Mouse (Mus musculus): ENCODE data around the gene Apoc1. TPM values are rescaled to one million over a fixed set of nuclear protein-coding genes. Genes with fewer than 3 reads are reported as not detected.

Gene Apoc1
- polyA plus RNA-seq, 1 experiment = 6.6 TPM

DNA sequence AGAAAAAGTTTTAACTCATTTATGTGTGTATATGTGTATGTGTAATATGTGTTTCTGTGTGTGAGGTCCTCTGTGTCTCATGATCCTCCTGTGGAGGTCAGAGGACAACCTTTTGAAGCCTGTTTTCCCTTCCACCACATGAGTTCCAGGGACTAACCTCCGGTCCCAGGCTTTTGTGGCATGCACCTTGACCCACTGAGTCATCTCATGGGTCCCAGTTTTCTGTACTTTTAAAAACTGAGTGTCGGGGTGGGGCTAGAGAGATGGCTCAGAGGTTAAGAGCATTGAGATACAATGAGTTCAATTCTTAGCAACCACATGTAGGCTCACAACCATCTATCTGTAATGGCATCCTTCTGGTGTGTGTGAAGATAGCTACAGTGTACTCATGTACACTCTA is 11.8 kb downstream of the Apoc1 start:
- TF ChIP-seq POLR2A (IDR thresholded peaks at IDR 0.05; ENCODE audit: borderline replicate concordance, insufficient read depth, low read length) (no peak), CTCF (IDR thresholded peaks at IDR 0.05; ENCODE audit: borderline replicate concordance, insufficient read depth, low read depth, low read length) (no peak)
- DNase-seq = no peak
- Histone ChIP-seq H3K4me3 (replicated peaks; ENCODE audit: insufficient read depth, low read depth, low read length) (no peak overlapping the region), H3K27ac (ENCODE audit: insufficient read depth, low read length) (no peak overlapping the region), H3K27me3 (ENCODE audit: control insufficient read depth, insufficient read depth, low read length) (no peaks in the 10 kb centered on the region), H3K4me1 (ENCODE audit: control insufficient read depth, insufficient read depth, low read length) (no peaks in the 10 kb centered on the region)
- 82% methylated on average over 2 of the region's 2 CpGs for WGBS

GRCm38 (mm10) chr7:19678901-19679300 is 13.6 kb downstream of the Apoc1 start:
- DNase-seq = no peak
- Histone ChIP-seq H3K27ac (ENCODE audit: insufficient read depth, low read length) (no peak overlapping the region), H3K27me3 (ENCODE audit: control insufficient read depth, insufficient read depth, low read length) (no peaks in the 10 kb centered on the region), H3K4me3 (replicated peaks; ENCODE audit: insufficient read depth, low read depth, low read length) (no peak overlapping the region), H3K4me1 (ENCODE audit: control insufficient read depth, insufficient read depth, low read length) (no peaks in the 10 kb centered on the region)
- 82% methylated on average over 3 of the region's 3 CpGs for WGBS
- TF ChIP-seq CTCF (IDR thresholded peaks at IDR 0.05; ENCODE audit: borderline replicate concordance, insufficient read depth, low read depth, low read length) (no peak), POLR2A (IDR thresholded peaks at IDR 0.05; ENCODE audit: borderline replicate concordance, insufficient read depth, low read length) (no peak)

GRCm38 (mm10) chr7:19677872-19678271 is 14.6 kb downstream of the Apoc1 start, which contains the start of gene Apoc2:
Gene Apoc2, minus strand, starts transcription at chr7:19677941.
- no peaks in the 10 kb centered on the region for H3K27me3 ChIP-seq (ENCODE audit: control insufficient read depth, insufficient read depth, low read length)
- H3K4me3 ChIP-seq (replicated peaks; ENCODE audit: insufficient read depth, low read depth, low read length) = no peak within 1 kb of the TSS
- TF ChIP-seq CTCF (IDR thresholded peaks at IDR 0.05; ENCODE audit: borderline replicate concordance, insufficient read depth, low read depth, low read length) (no peak), POLR2A (IDR thresholded peaks at IDR 0.05; ENCODE audit: borderline replicate concordance, insufficient read depth, low read length) (no peak)
- 77% methylated on average over 8 of the region's 8 CpGs for WGBS
- no peak within 1 kb of the TSS for H3K27ac ChIP-seq (ENCODE audit: insufficient read depth, low read length)
- H3K4me1 ChIP-seq (ENCODE audit: control insufficient read depth, insufficient read depth, low read length) = no peaks in the 10 kb centered on the region; the same call in 1 of the 2 replicates
- no peak for DNase-seq

DNA sequence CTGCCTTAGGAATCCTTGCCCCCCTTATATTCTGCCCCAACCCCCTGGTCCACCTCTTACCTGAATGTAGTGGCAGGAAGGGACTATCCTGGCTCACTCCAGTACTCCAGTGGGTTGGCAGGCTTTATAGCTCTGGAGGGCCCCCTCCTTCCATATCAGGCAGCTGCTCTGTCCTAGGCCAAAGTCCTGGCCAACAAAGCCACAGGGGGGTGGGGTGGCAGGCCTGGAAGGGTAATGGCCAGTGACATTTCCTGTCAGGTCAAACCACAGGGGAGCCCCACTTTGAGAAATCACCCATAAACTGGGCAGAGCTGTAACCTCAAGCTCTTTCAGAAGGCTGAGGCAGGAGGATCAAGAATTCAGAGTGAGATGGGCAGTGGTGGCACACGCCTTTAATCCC is 15.8 kb downstream of the Apoc1 start:
- TF ChIP-seq CTCF (IDR thresholded peaks at IDR 0.05; ENCODE audit: borderline replicate concordance, insufficient read depth, low read depth, low read length) (no peak), POLR2A (IDR thresholded peaks at IDR 0.05; ENCODE audit: borderline replicate concordance, insufficient read depth, low read length) (no peak)

DNA sequence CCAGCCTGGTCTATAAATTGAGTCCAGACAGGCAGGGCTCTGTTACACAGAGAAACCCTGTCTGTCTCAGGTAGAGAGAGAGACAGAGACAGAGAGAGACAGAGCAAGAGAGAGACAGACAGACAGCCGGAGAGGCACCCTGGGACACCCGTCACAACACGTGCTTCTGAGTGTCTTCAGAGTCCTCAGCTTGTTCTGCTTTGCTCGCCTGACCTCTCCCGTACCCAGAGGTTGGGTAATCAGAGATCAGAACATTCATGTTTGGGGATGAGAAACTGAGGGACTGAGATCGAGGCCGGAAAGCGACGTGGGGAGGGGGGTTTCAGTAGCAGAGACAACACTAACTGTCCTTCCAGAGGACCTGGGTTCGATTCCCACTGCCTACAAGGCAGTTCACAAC is 16.6 kb downstream of the Apoc1 start:
- no peak for DNase-seq
- no peaks in the 10 kb centered on the region; the same call in 1 of the 2 replicates for H3K4me1 ChIP-seq (ENCODE audit: control insufficient read depth, insufficient read depth, low read length)
- H3K27me3 ChIP-seq (ENCODE audit: control insufficient read depth, insufficient read depth, low read length) = no peaks in the 10 kb centered on the region
- no peak overlapping the region for H3K27ac ChIP-seq (ENCODE audit: insufficient read depth, low read length)
- WGBS = 80% methylated on average over 10 of the region's 10 CpGs
- TF ChIP-seq POLR2A (IDR thresholded peaks at IDR 0.05; ENCODE audit: borderline replicate concordance, insufficient read depth, low read length) = no peak
- no peak for TF ChIP-seq CTCF (IDR thresholded peaks at IDR 0.05; ENCODE audit: borderline replicate concordance, insufficient read depth, low read depth, low read length)
- H3K4me3 ChIP-seq (replicated peaks; ENCODE audit: insufficient read depth, low read depth, low read length) = no peak overlapping the region

More for the DNA sequence above, 15.8 kb downstream of the Apoc1 start:
- Histone ChIP-seq H3K4me3 (replicated peaks; ENCODE audit: insufficient read depth, low read depth, low read length) (no peak overlapping the region), H3K27ac (ENCODE audit: insufficient read depth, low read length) (no peak overlapping the region), H3K27me3 (ENCODE audit: control insufficient read depth, insufficient read depth, low read length) (no peaks in the 10 kb centered on the region), H3K4me1 (ENCODE audit: control insufficient read depth, insufficient read depth, low read length) (no peaks in the 10 kb centered on the region; the same call in 1 of the 2 replicates)
- no peak for DNase-seq
- 69% methylated on average over 1 of the region's 1 CpGs for WGBS

DNA sequence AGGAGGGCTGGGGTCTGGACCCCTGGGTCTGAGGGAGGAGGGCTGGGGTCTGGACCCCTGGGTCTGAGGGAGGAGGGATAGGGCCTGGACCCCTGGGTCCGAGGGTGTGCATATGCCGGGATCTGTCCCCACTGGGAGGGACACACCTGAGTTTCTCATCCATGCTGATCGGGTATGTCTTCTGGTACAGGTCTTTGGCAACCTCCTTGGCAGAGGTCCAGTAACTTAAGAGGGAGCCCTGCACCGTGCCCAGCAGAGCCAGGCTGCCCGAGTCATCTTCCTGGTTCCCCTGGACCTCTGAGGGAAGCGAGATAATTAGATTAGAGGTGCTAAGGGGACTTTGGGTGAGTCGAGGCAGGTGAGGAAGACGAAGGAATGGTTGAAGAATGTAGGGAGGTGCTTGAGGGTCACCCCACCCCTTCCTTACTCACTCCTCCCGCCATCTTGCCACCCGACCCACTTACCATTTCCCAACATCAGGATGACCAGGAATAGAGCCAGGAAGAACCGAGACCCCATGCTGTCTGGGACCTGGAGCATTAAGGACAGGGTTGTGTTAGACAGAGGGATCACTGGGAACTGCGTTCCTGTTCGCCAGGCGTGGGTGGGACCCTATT is 19.3 kb downstream of the Apoc1 start:
- Histone ChIP-seq H3K27ac (ENCODE audit: insufficient read depth, low read length) (no peak overlapping the region), H3K4me3 (replicated peaks; ENCODE audit: insufficient read depth, low read depth, low read length) (no peak overlapping the region), H3K4me1 (ENCODE audit: control insufficient read depth, insufficient read depth, low read length) (peaks cover 3% of the 10 kb centered on the region), H3K27me3 (ENCODE audit: control insufficient read depth, insufficient read depth, low read length) (no peaks in the 10 kb centered on the region)
- TF ChIP-seq POLR2A (IDR thresholded peaks at IDR 0.05; ENCODE audit: borderline replicate concordance, insufficient read depth, low read length) (no peak), CTCF (IDR thresholded peaks at IDR 0.05; ENCODE audit: borderline replicate concordance, insufficient read depth, low read depth, low read length) (no peak)
- WGBS = 46% methylated on average over 14 of the region's 14 CpGs
- DNase-seq = no peak

GRCm38 (mm10) chr7:19671511-19671910 is 20.9 kb downstream of the Apoc1 start:
- H3K4me1 ChIP-seq (ENCODE audit: control insufficient read depth, insufficient read depth, low read length) = peaks cover 3% of the 10 kb centered on the region
- 67% methylated on average over 10 of the region's 10 CpGs for WGBS
- no peak overlapping the region for H3K4me3 ChIP-seq (replicated peaks; ENCODE audit: insufficient read depth, low read depth, low read length)
- no peak for TF ChIP-seq POLR2A (IDR thresholded peaks at IDR 0.05; ENCODE audit: borderline replicate concordance, insufficient read depth, low read length)
- no peak for TF ChIP-seq CTCF (IDR thresholded peaks at IDR 0.05; ENCODE audit: borderline replicate concordance, insufficient read depth, low read depth, low read length)
- DNase-seq = no peak
- no peaks in the 10 kb centered on the region for H3K27me3 ChIP-seq (ENCODE audit: control insufficient read depth, insufficient read depth, low read length)
- H3K27ac ChIP-seq (ENCODE audit: insufficient read depth, low read length) = no peak overlapping the region

DNA sequence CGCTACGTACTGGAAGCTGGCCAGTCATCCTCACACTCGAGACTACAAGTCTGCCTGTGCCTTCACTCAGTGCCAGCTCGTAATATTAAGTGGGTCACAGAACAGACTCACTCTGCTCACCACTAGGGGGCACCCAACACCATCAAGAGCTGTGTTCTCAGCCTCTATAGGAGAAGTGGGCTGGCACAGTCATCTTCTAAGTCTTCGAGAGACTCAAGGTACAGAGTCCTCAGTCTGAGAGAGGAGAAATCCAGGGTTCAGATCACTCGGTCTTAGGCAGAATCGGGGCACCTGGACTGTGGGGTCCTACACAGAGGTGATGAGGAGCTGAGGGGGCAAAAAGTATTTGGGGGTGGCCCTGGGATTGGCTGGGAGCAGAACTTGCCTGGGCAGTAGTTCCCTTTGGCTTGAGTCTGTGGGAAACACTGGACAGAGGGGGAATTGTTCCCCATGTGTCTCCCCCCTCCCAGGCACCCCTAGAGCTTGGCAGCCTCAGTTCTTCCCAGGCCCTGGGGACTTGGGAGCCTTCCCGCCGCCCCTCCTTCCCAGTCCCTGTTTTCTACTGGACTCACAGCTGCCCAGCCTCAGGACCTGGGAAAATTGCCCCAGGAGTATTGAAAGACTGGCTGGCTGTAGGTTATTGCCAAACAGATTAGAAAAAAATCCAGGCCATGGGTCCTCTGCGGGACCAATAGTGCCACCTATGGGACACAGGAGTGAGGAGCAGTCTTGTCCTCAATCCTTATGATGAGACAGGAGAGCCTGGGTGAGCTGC is 23.3 kb downstream of the Apoc1 start:
- Histone ChIP-seq H3K27me3 (ENCODE audit: control insufficient read depth, insufficient read depth, low read length) (no peaks in the 10 kb centered on the region), H3K27ac (ENCODE audit: insufficient read depth, low read length) (peak overlapping the region; percentile 52), H3K4me1 (ENCODE audit: control insufficient read depth, insufficient read depth, low read length) (peaks cover 3% of the 10 kb centered on the region), H3K4me3 (replicated peaks; ENCODE audit: insufficient read depth, low read depth, low read length) (peak overlapping the region; percentile 44)
- 1% methylated on average over 10 of the region's 10 CpGs for WGBS
- DNase-seq = peak; percentile 91 to 93
- TF ChIP-seq POLR2A (IDR thresholded peaks at IDR 0.05; ENCODE audit: borderline replicate concordance, insufficient read depth, low read length) (no peak), CTCF (IDR thresholded peaks at IDR 0.05; ENCODE audit: borderline replicate concordance, insufficient read depth, low read depth, low read length) (peak; percentile 95)

All from cerebellum, adult 2 months (tissue).